Mouse (Mus musculus) B cell, adult 62 days (primary cell): ENCODE measurements around the gene Hist2h4. TPM values are rescaled to one million over a fixed set of nuclear protein-coding genes. Genes with fewer than 3 reads are reported as not detected.

Source experiments
- total RNA-seq: library from RNA; stranded (reverse); gene quantifications from 4 replicates; pipeline ENCODE4 v1.2.4, GENCODE M21; 2023

The Hist2h4 gene
- 48.7 to 60.4 TPM (median 57.4 TPM) in 4 replicates for total RNA-seq

DNA sequence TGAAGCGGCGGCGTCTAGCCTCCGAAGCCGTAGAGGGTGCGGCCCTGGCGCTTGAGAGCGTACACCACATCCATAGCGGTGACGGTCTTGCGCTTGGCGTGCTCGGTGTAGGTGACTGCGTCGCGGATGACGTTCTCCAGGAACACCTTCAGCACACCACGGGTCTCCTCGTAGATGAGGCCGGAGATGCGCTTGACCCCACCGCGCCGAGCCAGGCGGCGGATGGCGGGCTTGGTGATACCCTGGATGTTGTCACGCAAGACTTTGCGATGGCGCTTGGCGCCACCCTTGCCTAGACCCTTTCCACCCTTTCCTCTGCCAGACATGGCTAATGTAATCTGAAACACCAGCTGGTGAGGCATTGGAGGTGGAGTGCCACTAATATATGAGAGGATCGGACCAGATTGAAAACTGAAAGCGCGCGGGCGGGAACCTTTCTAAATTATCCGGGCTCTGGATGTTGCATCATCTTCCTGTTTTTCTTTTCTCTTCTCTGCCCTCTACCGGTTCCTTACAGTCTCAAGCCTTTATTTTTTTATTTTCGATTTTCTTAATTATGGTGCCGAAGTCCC lies at the start of gene Hist2h4:
Gene Hist2h4 (minus strand): TSS at position 333 of the 572 bp plus-strand sequence.

DNA sequence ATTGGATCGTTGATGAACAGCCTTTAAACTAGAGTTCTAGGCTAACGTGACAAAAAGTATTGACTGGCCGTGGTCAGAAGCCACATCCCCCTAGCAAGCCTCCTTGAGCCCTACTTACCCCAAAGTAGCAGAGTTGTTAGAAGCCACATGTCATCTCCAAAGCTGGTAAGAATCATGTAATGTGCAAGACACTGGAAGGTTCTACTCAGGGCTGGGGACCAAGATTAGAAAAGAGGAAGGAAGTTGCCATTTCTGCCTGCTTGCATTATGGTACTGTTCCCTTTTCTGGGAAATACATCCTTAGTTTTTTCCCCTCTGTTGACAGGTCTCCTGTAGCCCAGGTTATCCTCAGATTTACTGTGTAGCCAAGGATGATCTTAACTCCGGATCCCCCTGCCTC lies 30.7 kb upstream of the Hist2h4 start, which contains the start of gene Fcgr1:
Gene Fcgr1 (minus strand): TSS at position 183 of the 400 bp plus-strand sequence.

GRCm38 (mm10) chr3:96269511-96270474 lies 6.7 kb upstream of the Hist2h4 start, which contains the start of gene Hist2h2bb:
TSS of gene Hist2h2bb (plus strand) at chr3:96269752.

DNA sequence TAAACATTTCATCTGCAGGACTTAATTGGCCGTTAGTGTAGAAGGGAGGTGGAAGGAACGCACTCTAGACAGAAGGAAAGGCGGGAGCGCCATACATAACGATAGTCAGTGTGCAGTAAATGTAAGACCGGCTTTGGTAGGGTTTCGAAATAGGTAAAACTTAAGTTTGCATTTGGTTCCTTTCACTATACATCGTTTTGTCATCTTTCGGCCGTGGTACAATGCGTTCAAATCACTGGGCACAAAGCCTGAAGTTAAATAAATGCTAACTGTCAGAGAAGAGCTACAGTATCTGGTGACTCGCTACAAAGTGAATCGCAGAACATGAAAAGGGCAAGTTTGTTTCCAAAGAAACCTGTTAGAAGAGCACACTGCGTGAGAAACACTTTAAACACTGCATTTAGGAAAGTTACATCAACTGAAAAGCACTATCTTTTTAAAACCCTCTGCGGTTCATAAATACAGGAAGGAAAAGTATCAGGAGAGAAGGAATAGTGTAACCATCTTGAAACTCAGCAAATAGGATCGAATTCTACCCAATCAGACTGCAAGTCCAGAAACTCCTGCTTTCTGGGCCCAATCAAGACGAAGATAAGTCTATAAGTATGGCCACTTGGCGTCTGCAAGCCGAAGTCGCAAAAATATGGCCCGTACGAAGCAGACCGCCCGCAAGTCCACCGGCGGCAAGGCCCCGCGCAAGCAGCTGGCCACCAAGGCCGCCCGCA lies 5.1 kb upstream of the Hist2h4 start, which contains the start of gene Hist2h3b:
Gene Hist2h3b (plus strand): TSS at position 604 of the 725 bp plus-strand sequence.

DNA sequence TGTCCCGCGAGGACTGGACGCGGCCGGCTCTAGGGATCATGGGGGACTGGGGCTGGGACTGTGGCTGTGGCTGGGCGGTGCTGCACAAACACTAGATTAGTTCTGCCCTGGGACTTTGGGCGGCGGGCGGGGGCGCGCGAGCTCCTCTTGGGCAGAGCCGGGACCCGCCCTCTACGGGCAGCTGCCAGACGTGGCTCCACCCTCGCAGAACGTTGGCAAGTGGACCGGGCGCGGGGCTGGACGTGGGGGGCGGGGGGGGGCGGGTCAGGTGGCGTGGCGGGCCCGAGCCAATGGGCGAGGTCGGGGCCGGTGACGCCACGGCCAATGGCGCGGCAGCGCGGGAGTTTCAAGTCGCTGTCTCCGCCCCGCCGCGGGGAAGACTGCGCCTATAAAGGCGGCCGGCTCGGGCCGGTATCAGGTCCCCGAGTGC lies 16.7 kb downstream of the Hist2h4 start, which contains the start of gene Hist2h3c1:
Gene Hist2h3c1 (plus strand): TSS at position 259 of the 430 bp plus-strand sequence.

GRCm38 (mm10) chr3:96245003-96245886 lies 17.9 kb downstream of the Hist2h4 start, which contains the start of gene Hist2h2aa1:
TSS of gene Hist2h2aa1 (plus strand) at chr3:96245497.

GRCm38 (mm10) chr3:96239949-96240798 lies 22.9 kb downstream of the Hist2h4 start, which contains the start of gene Hist2h2aa2:
TSS of gene Hist2h2aa2 (minus strand) at chr3:96240276.

GRCm38 (mm10) chr3:96238954-96239793 lies 23.9 kb downstream of the Hist2h4 start, which contains the start of gene Hist2h3c2:
TSS of gene Hist2h3c2 (minus strand) at chr3:96239127.

DNA sequence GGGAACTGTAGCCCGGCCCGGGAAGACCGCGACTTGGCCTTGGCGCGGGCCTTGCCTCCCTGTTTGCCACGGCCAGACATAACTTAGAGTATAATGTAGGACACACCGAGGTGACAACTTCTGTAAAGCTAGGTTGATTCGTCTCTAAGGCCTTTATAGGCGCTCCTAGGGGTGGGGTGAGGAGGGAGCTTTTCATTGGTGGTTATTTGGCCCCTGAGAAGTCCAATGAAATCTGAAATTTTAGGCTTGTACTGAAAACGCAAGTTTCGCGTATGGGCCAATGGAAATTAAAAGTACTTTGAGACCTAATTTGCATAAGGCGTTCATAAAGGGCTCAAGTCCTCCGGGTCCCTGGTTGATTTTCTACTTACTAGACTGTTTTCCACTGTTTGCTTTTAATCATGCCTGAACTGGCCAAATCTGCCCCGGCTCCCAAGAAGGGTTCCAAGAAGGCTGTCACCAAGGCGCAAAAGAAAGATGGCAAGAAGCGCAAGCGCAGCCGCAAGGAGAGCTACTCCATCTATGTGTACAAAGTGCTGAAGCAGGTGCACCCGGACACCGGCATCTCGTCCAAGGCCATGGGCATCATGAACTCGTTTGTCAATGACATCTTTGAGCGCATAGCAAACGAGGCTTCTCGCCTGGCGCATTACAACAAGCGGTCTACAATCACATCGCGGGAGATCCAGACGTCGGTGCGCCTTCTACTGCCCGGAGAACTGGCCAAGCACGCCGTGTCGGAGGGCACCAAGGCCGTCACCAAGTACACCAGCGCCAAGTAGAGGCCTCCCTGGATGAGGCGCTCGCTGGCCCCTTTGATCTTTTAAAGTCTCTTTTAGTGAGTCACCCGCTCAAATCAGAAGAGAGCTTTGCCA lies 42.1 kb downstream of the Hist2h4 start, which contains the start of the genes Hist2h2ac and Hist2h2be:
Gene Hist2h2ac (minus strand): TSS at position 116 of the 875 bp plus-strand sequence.
Gene Hist2h2be (plus strand): TSS at position 355 of the 875 bp plus-strand sequence.

GRCm38 (mm10) chr3:96219661-96220130 lies 43.4 kb downstream of the Hist2h4 start, which contains the start of the genes Bola1 and Hist2h2ab:
TSS of gene Bola1 (minus strand) at chr3:96219709.
TSS of gene Hist2h2ab (plus strand) at chr3:96219865.

Other genes with a start within 250 kb of the Hist2h4 start
- 11.6 to 26.4 TPM (median 18.2 TPM) in 4 replicates for gene Vps45, start 204.8 kb downstream of the Hist2h4 start, total RNA-seq
- gene Otud7b, start 158.8 kb downstream of the Hist2h4 start, total RNA-seq: 47.2 to 62.4 TPM (median 53.9 TPM) in 4 replicates
- 1.3 to 3.2 TPM (median 2.4 TPM) in 4 replicates for gene Mtmr11, start 101.3 kb downstream of the Hist2h4 start, total RNA-seq
- 85.7 to 87.5 TPM (median 86.2 TPM) in 4 replicates for gene Sf3b4, start 91.0 kb downstream of the Hist2h4 start, total RNA-seq
- gene Sv2a, start 82.2 kb downstream of the Hist2h4 start, total RNA-seq: 2.4 to 3.8 TPM (median 3.1 TPM) in 4 replicates
- gene Bola1, start 43.6 kb downstream of the Hist2h4 start, total RNA-seq: 7.2 to 11.9 TPM (median 10.7 TPM) in 4 replicates
- gene Hist2h2ab, start 43.4 kb downstream of the Hist2h4 start, total RNA-seq: 2.1 to 10.6 TPM (median 3.9 TPM) in 4 replicates
- gene Hist2h2ac, start 42.4 kb downstream of the Hist2h4 start, total RNA-seq: 96.9 to 100 TPM (median 98.5 TPM) in 4 replicates
- gene Hist2h2be, start 42.2 kb downstream of the Hist2h4 start, total RNA-seq: 4.1 to 5.4 TPM (median 4.6 TPM) in 4 replicates
- gene Hist2h3c2, start 24.2 kb downstream of the Hist2h4 start, total RNA-seq: 0.88 to 3.2 TPM (median 2.5 TPM) in 4 replicates
- gene Hist2h2aa2, start 23.0 kb downstream of the Hist2h4 start, total RNA-seq: 616 to 700 TPM (median 656 TPM) in 4 replicates
- gene Hist2h2aa1, start 17.8 kb downstream of the Hist2h4 start, total RNA-seq: 5.5 to 24.6 TPM (median 10.3 TPM) in 3 of 4 replicates, not detected in the other
- not detected in 4 replicates for gene Hist2h3c1, start 16.6 kb downstream of the Hist2h4 start, total RNA-seq
- gene Hist2h3b, start 5.3 kb upstream of the Hist2h4 start, total RNA-seq: 132 to 189 TPM (median 159 TPM) in 4 replicates
- 175 to 207 TPM (median 186 TPM) in 4 replicates for gene Hist2h2bb, start 6.4 kb upstream of the Hist2h4 start, total RNA-seq
- gene Fcgr1, start 30.7 kb upstream of the Hist2h4 start, total RNA-seq: 0.30 to 1.0 TPM (median 0.38 TPM) in 4 replicates
- gene BC107364, start 189.0 kb upstream of the Hist2h4 start, total RNA-seq: not detected in 4 replicates